Mouse (Mus musculus) G1E (cell line): ENCODE results near the gene Spock1. TPM values are rescaled to one million over a fixed set of nuclear protein-coding genes. Genes with fewer than 3 reads are reported as not detected.

Experiments
- ATAC-seq: 2 replicates; pipeline ENCODE4 v1.8.0; 2016; ENCODE audit warnings: mild to moderate bottlenecking; ENCODE audit not compliant: insufficient number of reproducible peaks, poor library complexity, low FRiP score, severe bottlenecking; ENCODE audit errors: extremely low read depth
- DNase-seq: peaks from one replicate; pipeline ENCODE4 v3.0.0; 2012; ENCODE audit warnings: low spot score
- H3K27me3 ChIP-seq: 2 replicates; pipeline ENCODE4 v1.6.1; 2012; ENCODE audit warnings: mild to moderate bottlenecking, low read length, inconsistent platforms; ENCODE audit not compliant: insufficient read depth
- H3K36me3 ChIP-seq: replicated peaks from 2 replicates; pipeline ENCODE3; 2012; ENCODE audit warnings: mild to moderate bottlenecking, inconsistent platforms
- H3K4me1 ChIP-seq: 2 replicates; pipeline ENCODE4 v1.6.1; 2012; ENCODE audit warnings: low read depth, low read length, inconsistent platforms, mixed read lengths; ENCODE audit not compliant: insufficient read depth
- H3K4me3 ChIP-seq: 2 replicates; pipeline ENCODE4 v1.5.1; 2012; ENCODE audit warnings: low read depth, mild to moderate bottlenecking, inconsistent platforms, low read length, moderate library complexity, mixed read lengths
- H3K9me3 ChIP-seq: replicated peaks from 2 replicates; pipeline ENCODE4 v1.6.1; 2012; ENCODE audit warnings: inconsistent platforms
- CTCF ChIP-seq: IDR thresholded peaks from 2 replicates; pipeline ENCODE4 v1.5.1; 2012; ENCODE audit warnings: low read depth, low read length, inconsistent platforms, mixed read lengths
- GATA1 ChIP-seq: IDR thresholded peaks from 2 replicates; pipeline ENCODE4 v1.6.1; 2012; ENCODE audit warnings: borderline replicate concordance, low read length, inconsistent platforms, mixed read lengths
- GATA2 ChIP-seq: IDR thresholded peaks from 2 replicates; pipeline ENCODE4 v1.6.1; 2012; ENCODE audit warnings: low read depth, low read length, inconsistent platforms, borderline replicate concordance
- POLR2AphosphoS5 ChIP-seq: IDR thresholded peaks from 2 replicates; pipeline ENCODE4 v1.6.1; 2012; ENCODE audit warnings: low read depth, low read length, inconsistent platforms; ENCODE audit not compliant: insufficient replicate concordance
- TAL1 ChIP-seq: conservative IDR thresholded peaks from 2 replicates; pipeline ENCODE4 v1.6.1; 2012; ENCODE audit warnings: low read depth, low read length, inconsistent platforms, mixed read lengths
- polyA plus RNA-seq: library from polyadenylated mRNA; stranded (reverse); fragments of >175 nt; gene quantifications from 2 replicates; pipeline ENCODE4 v1.2.3, GENCODE M21; 2012
- total RNA-seq, 2 experiments: library from RNA; stranded (forward) in 1 of 2; stranded (reverse) in 1 of 2; fragments of 200-1000 nt in 1 of 2; fragments of >200 nt in 1 of 2; fragmentation: Nextera tagmentation in 1 of 2; gene quantifications; 2 replicates each; pipeline ENCODE4 v1.2.3; 2014 to 2017

Gene Spock1
- total and polyA plus RNA-seq, 3 experiments: 0.22 TPM; not detected in 2

GRCm38 (mm10) chr13:57937463-57938229 lies 29.5 kb upstream of the Spock1 start:
- Histone ChIP-seq H3K9me3 (peaks cover 60% of the 10 kb centered on the region), H3K4me1 (no peaks in the 10 kb centered on the region), H3K36me3 (no peaks in the 10 kb centered on the region), H3K27me3 (no peaks in the 10 kb centered on the region), H3K4me3 (no peak overlapping the region)
- DNase-seq (no peak), ATAC-seq (no peak)
- TF ChIP-seq GATA1: no peak
- no peak for TF ChIP-seq TAL1
- no peak for TF ChIP-seq GATA2
- no peak for TF ChIP-seq POLR2AphosphoS5
- TF ChIP-seq CTCF: no peak

- DNase-seq (no peak), ATAC-seq (no peak)
- no peaks in the 10 kb centered on the region for H3K4me1 ChIP-seq
- H3K4me3 ChIP-seq: no peak overlapping the region
- no peak for TF ChIP-seq TAL1
- no peak for TF ChIP-seq POLR2AphosphoS5
- TF ChIP-seq CTCF: no peak
- TF ChIP-seq GATA2: no peak
- TF ChIP-seq GATA1: no peak
- H3K27me3 ChIP-seq: no peaks in the 10 kb centered on the region
- no peaks in the 10 kb centered on the region for H3K36me3 ChIP-seq
- peaks cover 49% of the 10 kb centered on the region for H3K9me3 ChIP-seq
Observed at GRCm38 (mm10) chr13:57931998-57932397, 23.9 kb upstream of the Spock1 start.

- Histone ChIP-seq H3K27me3 (no peaks in the 10 kb centered on the region), H3K36me3 (no peaks in the 10 kb centered on the region), H3K4me1 (no peaks in the 10 kb centered on the region), H3K4me3 (no peak overlapping the region), H3K9me3 (peaks cover 52% of the 10 kb centered on the region)
- no peak for TF ChIP-seq CTCF
- no peak for TF ChIP-seq TAL1
- no peak for TF ChIP-seq GATA1
- TF ChIP-seq GATA2: no peak
- no peak for TF ChIP-seq POLR2AphosphoS5
- DNase-seq: no peak
- ATAC-seq: no peak
Observed at GRCm38 (mm10) chr13:57931376-57931775, 23.2 kb upstream of the Spock1 start.

GRCm38 (mm10) chr13:57930720-57931119 lies 22.6 kb upstream of the Spock1 start:
- ATAC-seq (no peak), DNase-seq (no peak)
- Histone ChIP-seq H3K27me3 (no peaks in the 10 kb centered on the region), H3K4me3 (no peak overlapping the region), H3K36me3 (no peaks in the 10 kb centered on the region), H3K4me1 (no peaks in the 10 kb centered on the region), H3K9me3 (peaks cover 52% of the 10 kb centered on the region)
- no peak for TF ChIP-seq CTCF
- TF ChIP-seq TAL1: no peak
- TF ChIP-seq GATA2: no peak
- no peak for TF ChIP-seq GATA1
- TF ChIP-seq POLR2AphosphoS5: no peak

GRCm38 (mm10) chr13:57930283-57930682 lies 22.2 kb upstream of the Spock1 start:
- Histone ChIP-seq H3K27me3 (no peaks in the 10 kb centered on the region), H3K36me3 (no peaks in the 10 kb centered on the region), H3K4me1 (no peaks in the 10 kb centered on the region), H3K9me3 (peaks cover 52% of the 10 kb centered on the region), H3K4me3 (no peak overlapping the region)
- no peak for ATAC-seq
- DNase-seq: no peak
- no peak for TF ChIP-seq GATA1
- TF ChIP-seq GATA2: no peak
- TF ChIP-seq TAL1: no peak
- TF ChIP-seq CTCF: no peak
- TF ChIP-seq POLR2AphosphoS5: no peak

- DNase-seq (no peak), ATAC-seq (no peak)
- Histone ChIP-seq H3K9me3 (peaks cover 79% of the 10 kb centered on the region), H3K27me3 (no peaks in the 10 kb centered on the region), H3K36me3 (no peaks in the 10 kb centered on the region), H3K4me3 (no peak overlapping the region), H3K4me1 (no peaks in the 10 kb centered on the region)
- TF ChIP-seq POLR2AphosphoS5 (no peak), GATA1 (no peak), CTCF (no peak), GATA2 (no peak), TAL1 (no peak)
Observed at GRCm38 (mm10) chr13:57919947-57920346, 11.8 kb upstream of the Spock1 start.
